Mouse (Mus musculus) intestine, embryonic 14.5 days (tissue): ENCODE results near the gene Xrcc5. TPM values are rescaled to one million over a fixed set of nuclear protein-coding genes. Genes with fewer than 3 reads are reported as not detected.
A peak's percentile ranks its signal among the peaks of the same experiment; 100 is the strongest.

Source experiments
- ATAC-seq: fragments of 200-750 bp; cut with Nextera tagmentation; replicated peaks from 2 replicates; pipeline ENCODE4 v1.8.0; 2017; ENCODE audit warnings: low read depth, moderate number of reproducible peaks, moderate TSS enrichment, moderate library complexity; ENCODE audit not compliant: low FRiP score, low TSS enrichment
- DNase-seq: peaks from one replicate; pipeline ENCODE4 v3.0.0-alpha.2; 2018; ENCODE audit warnings: low spot score
- H3K27ac ChIP-seq: fragments of 300-500 bp; sonication (generic); 2 replicates; pipeline ENCODE4 v1.5.1; 2014; ENCODE audit warnings: low read depth, mild to moderate bottlenecking, control low read depth
- H3K27me3 ChIP-seq: fragments of 300-500 bp; sonication (generic); replicated peaks from 2 replicates; pipeline ENCODE4 v1.6.1; 2014; ENCODE audit warnings: low read length, control low read depth; ENCODE audit not compliant: control insufficient read depth, insufficient read depth
- H3K36me3 ChIP-seq: fragments of 300-500 bp; sonication (generic); 2 replicates; pipeline ENCODE4 v1.6.1; 2014; ENCODE audit warnings: low read length, control low read depth; ENCODE audit not compliant: control insufficient read depth, insufficient read depth
- H3K4me1 ChIP-seq: fragments of 300-500 bp; sonication (generic); replicated peaks from 2 replicates; pipeline ENCODE4 v1.6.1; 2014; ENCODE audit warnings: low read length, control low read depth, mixed read lengths; ENCODE audit not compliant: control insufficient read depth, insufficient read depth
- H3K4me2 ChIP-seq: fragments of 300-500 bp; sonication (generic); 2 replicates; pipeline ENCODE4 v1.6.1; 2014; ENCODE audit warnings: low read length
- H3K4me3 ChIP-seq: fragments of 300-500 bp; sonication (generic); 2 replicates; pipeline ENCODE4 v1.5.1; 2014; ENCODE audit warnings: low read depth, low read length, control low read depth, mixed read lengths
- H3K9ac ChIP-seq: fragments of 300-500 bp; sonication (generic); 2 replicates; pipeline ENCODE4 v1.6.1; 2014; ENCODE audit warnings: mild to moderate bottlenecking, low read length
- H3K9me3 ChIP-seq: fragments of 300-500 bp; sonication (generic); 2 replicates; pipeline ENCODE4 v1.6.1; 2016; ENCODE audit warnings: low read length, control low read depth; ENCODE audit not compliant: control insufficient read depth
- WGBS: fragments of 180-500 bp; shearing (Covaris S2); extraction: QIAGEN DNeasy Blood & Tissue Kit; methylation state at CpG from one replicate; pipeline ENCODE4 v1.1.7; 2014; 5-methylcytosine and 5-hydroxymethylcytosine counted together
- polyA plus RNA-seq: library from polyadenylated mRNA; unstranded; fragments of >200 nt; fragmentation: Nextera tagmentation; extraction: Ambion mirVana; gene quantifications from 2 replicates; pipeline ENCODE4 v1.2.1, GENCODE M21; 2014

Gene Xrcc5
- polyA plus RNA-seq, 1 experiment from 2014 or later = 41.0 TPM

DNA sequence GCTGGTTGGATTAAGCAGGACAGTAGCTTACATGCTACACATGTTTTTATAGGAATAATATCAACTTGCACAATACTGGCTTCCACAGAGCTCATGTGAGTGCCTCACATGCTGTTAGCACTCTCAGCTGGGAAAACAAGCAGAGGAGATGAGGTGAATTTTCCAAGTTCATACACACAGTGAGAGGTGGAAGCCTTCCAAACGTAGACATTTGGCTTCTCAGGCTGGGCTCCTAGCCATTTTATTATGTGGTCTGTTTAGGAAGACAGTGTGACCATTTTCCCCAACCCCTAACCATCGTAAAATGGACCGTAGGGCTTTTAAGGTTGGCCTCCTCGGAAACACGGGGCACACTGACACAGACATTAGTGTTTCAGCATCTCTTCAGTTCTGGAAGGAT, 102.7 kb downstream of the Xrcc5 start:
- no peak overlapping the region for H3K9ac ChIP-seq
- 80% methylated on average over 5 of the region's 5 CpGs for WGBS
- no peaks in the 10 kb centered on the region; the same call in 1 of the 2 replicates for H3K4me1 ChIP-seq
- H3K9me3 ChIP-seq = no peaks in the 10 kb centered on the region
- ATAC-seq (no peak), DNase-seq (no peak)
- no peak overlapping the region for H3K4me3 ChIP-seq
- no peak overlapping the region for H3K27ac ChIP-seq
- H3K36me3 ChIP-seq = no peaks in the 10 kb centered on the region
- no peak overlapping the region for H3K4me2 ChIP-seq
- no peaks in the 10 kb centered on the region for H3K27me3 ChIP-seq

GRCm38 (mm10) chr1:72411108-72411507, 103.9 kb downstream of the Xrcc5 start:
- WGBS = 93% methylated on average over 8 of the region's 8 CpGs
- Histone ChIP-seq H3K27ac (no peak overlapping the region), H3K9ac (no peak overlapping the region), H3K9me3 (no peaks in the 10 kb centered on the region), H3K36me3 (no peaks in the 10 kb centered on the region), H3K4me1 (no peaks in the 10 kb centered on the region; the same call in 1 of the 2 replicates), H3K4me3 (no peak overlapping the region), H3K27me3 (no peaks in the 10 kb centered on the region), H3K4me2 (no peak overlapping the region)
- ATAC-seq (no peak), DNase-seq (no peak)

DNA sequence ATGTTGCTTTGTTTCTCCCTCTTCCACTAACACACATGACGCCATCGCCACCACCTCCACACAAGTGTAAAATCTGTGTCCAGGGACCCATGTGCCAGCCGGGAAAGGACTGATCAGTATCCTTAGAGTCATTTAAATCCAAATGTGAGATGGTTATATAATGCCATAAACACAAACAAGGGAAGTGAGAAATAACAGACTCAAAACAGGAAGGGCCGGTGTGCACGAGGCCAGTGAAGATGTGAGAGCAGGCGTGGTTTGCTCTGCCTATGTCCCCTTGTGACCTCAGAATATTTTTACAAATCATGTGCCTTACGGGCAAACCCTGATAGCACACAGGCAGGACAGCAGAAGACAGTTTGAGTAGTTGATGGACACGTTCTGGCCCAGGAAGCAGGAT, 106.0 kb downstream of the Xrcc5 start:
- no peak overlapping the region for H3K4me2 ChIP-seq
- WGBS = 84% methylated on average over 8 of the region's 8 CpGs
- H3K27me3 ChIP-seq = no peaks in the 10 kb centered on the region
- ATAC-seq = no peak
- H3K9me3 ChIP-seq = no peaks in the 10 kb centered on the region
- H3K9ac ChIP-seq = no peak overlapping the region
- no peaks in the 10 kb centered on the region; the same call in 1 of the 2 replicates for H3K4me1 ChIP-seq
- no peak overlapping the region for H3K27ac ChIP-seq
- DNase-seq = no peak
- no peaks in the 10 kb centered on the region for H3K36me3 ChIP-seq
- no peak overlapping the region for H3K4me3 ChIP-seq

DNA sequence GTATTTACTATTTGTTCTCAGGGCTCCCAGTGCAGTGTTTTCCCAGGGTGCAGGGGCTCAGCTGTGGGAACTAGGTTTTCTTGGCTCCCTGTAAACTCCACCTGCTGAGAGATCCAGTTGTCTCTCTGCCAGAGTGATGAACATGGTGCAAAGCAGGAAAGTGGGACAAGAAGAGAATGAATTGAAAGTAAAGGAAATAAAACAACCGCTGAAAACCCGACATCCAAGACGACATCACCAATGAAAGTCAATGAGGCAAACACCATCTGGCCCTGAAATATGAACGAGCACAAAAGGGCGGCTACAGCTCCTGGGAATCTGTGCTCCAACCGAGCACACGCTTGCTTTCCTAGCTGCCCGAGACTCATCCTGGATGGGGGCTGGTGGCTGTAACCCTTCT, 106.9 kb downstream of the Xrcc5 start:
- Histone ChIP-seq H3K36me3 (no peaks in the 10 kb centered on the region), H3K4me1 (no peaks in the 10 kb centered on the region; the same call in 1 of the 2 replicates), H3K27me3 (no peaks in the 10 kb centered on the region), H3K9ac (no peak overlapping the region), H3K4me3 (no peak overlapping the region), H3K27ac (no peak overlapping the region), H3K9me3 (no peaks in the 10 kb centered on the region), H3K4me2 (no peak overlapping the region)
- DNase-seq (no peak), ATAC-seq (no peak)
- 77% methylated on average over 8 of the region's 8 CpGs for WGBS

- Histone ChIP-seq H3K36me3 (no peaks in the 10 kb centered on the region), H3K27ac (no peak overlapping the region), H3K9ac (no peak overlapping the region), H3K4me1 (no peaks in the 10 kb centered on the region; the same call in 1 of the 2 replicates), H3K27me3 (no peaks in the 10 kb centered on the region), H3K4me3 (no peak overlapping the region), H3K4me2 (no peak overlapping the region), H3K9me3 (no peaks in the 10 kb centered on the region)
- 58% methylated on average over 8 of the region's 8 CpGs for WGBS
- ATAC-seq (no peak), DNase-seq (peak; percentile 53)
These were observed 107.5 kb downstream of the Xrcc5 start for GRCm38 (mm10) chr1:72414561-72415253.

DNA sequence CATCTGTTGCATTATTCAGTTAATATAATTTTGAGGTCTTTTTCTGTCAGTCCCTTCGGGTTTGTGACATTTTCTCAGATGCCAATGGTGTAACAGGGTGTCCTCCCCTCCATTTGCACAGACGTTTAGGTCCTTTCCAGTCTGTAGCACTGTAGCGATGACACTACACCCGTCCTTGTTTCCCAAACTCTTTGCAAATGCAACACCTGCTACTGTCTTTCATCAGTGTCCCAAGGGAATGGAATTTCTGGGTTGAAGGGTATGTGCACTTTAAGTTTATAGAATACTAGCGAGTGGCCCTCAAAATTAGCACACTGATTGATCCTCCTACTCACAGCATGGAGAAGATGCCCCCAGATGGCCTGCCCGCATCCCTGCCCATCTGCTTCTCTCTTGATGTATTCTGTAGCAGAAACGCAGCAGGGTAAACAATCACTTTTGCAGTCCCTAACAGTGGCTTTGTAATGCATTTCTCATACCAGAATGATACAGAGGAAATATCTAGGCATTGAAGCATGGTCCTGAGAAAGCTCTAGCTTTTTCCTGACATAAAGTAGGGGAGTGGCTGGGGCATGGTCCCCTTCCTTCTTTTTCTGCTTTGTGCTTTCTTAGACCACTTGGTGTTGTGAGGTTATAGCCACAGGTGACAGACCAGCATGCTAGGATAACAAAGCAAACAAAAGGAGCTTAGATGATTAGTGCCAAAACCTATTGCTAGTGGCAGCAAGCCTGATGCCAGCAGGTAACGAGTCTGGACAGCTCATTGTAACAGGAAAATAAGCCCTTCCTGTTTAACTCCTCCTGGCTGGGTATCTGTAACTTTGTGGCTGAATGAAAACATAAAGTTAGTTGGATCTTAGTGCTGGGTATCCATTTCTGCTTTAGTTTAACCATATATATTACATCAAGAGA, 111.8 kb downstream of the Xrcc5 start:
- H3K4me2 ChIP-seq = no peak overlapping the region
- H3K27me3 ChIP-seq = no peaks in the 10 kb centered on the region
- DNase-seq = no peak
- H3K9ac ChIP-seq = no peak overlapping the region
- H3K4me3 ChIP-seq = no peak overlapping the region
- ATAC-seq = no peak
- H3K9me3 ChIP-seq = no peaks in the 10 kb centered on the region
- H3K4me1 ChIP-seq = no peaks in the 10 kb centered on the region; the same call in 1 of the 2 replicates
- H3K36me3 ChIP-seq = no peaks in the 10 kb centered on the region
- H3K27ac ChIP-seq = no peak overlapping the region
- WGBS = 78% methylated on average over 8 of the region's 8 CpGs

- Histone ChIP-seq H3K4me3 (no peak overlapping the region), H3K4me1 (no peaks in the 10 kb centered on the region), H3K36me3 (no peaks in the 10 kb centered on the region), H3K4me2 (no peak overlapping the region), H3K27me3 (no peaks in the 10 kb centered on the region), H3K9ac (no peak overlapping the region), H3K27ac (no peak overlapping the region), H3K9me3 (no peaks in the 10 kb centered on the region)
- DNase-seq = no peak
- ATAC-seq = no peak
- WGBS = 72% methylated on average over 2 of the region's 2 CpGs
These were observed 113.0 kb downstream of the Xrcc5 start for GRCm38 (mm10) chr1:72420220-72420619.

DNA sequence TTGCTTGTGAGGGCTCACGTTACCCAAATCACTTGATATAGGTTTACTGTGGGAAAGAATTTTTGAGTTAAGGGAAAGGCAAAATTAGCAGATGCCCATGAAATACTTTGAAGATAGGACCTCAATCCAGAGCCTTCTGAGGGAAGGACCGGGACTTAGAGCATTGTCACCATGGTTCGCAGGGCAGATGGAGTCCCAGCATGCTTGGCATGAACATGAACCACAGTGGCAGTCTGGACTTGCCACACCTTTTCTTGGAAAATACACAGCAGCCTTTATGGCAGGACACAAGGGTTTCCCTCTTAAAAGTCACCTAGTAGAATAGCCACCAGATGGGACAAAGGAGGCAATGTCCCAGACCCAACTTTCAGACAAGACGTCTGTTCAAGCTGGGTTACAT, 114.9 kb downstream of the Xrcc5 start:
- DNase-seq = no peak
- ATAC-seq = no peak
- H3K4me3 ChIP-seq = no peak overlapping the region
- 88% methylated on average over 4 of the region's 4 CpGs for WGBS
- H3K36me3 ChIP-seq = no peaks in the 10 kb centered on the region
- no peak overlapping the region for H3K4me2 ChIP-seq
- H3K9me3 ChIP-seq = no peaks in the 10 kb centered on the region
- H3K27me3 ChIP-seq = no peaks in the 10 kb centered on the region
- H3K4me1 ChIP-seq = no peaks in the 10 kb centered on the region
- no peak overlapping the region for H3K27ac ChIP-seq
- H3K9ac ChIP-seq = no peak overlapping the region
